Mouse (Mus musculus) embryonic facial prominence, embryonic 10.5 days (tissue): ENCODE results near the gene Umodl1. TPM values are rescaled to one million over a fixed set of nuclear protein-coding genes. Genes with fewer than 3 reads are reported as not detected.

ENCODE experiments used
- DNase-seq: peaks from one replicate; pipeline ENCODE4 v3.0.0-alpha.2; 2017; ENCODE audit warnings: low spot score
- H3K27ac ChIP-seq: fragments of 300-500 bp; sonication (generic); replicated peaks from 2 replicates; pipeline ENCODE4 v1.5.1; 2016; ENCODE audit warnings: mild to moderate bottlenecking
- H3K27me3 ChIP-seq: fragments of 300-500 bp; sonication (generic); replicated peaks from 2 replicates; pipeline ENCODE4 v1.6.1; 2016; ENCODE audit warnings: low read depth, mild to moderate bottlenecking; ENCODE audit not compliant: poor library complexity, severe bottlenecking
- H3K36me3 ChIP-seq: fragments of 300-500 bp; sonication (generic); replicated peaks from 2 replicates; pipeline ENCODE4 v1.6.1; 2016; ENCODE audit warnings: mild to moderate bottlenecking, moderate library complexity
- H3K4me1 ChIP-seq: fragments of 300-500 bp; sonication (generic); 2 replicates; pipeline ENCODE4 v1.6.1; 2016
- H3K4me3 ChIP-seq: fragments of 300-500 bp; sonication (generic); 2 replicates; pipeline ENCODE4 v1.5.1; 2016; ENCODE audit warnings: mild to moderate bottlenecking, moderate library complexity
- H3K9me3 ChIP-seq: fragments of 300-500 bp; sonication (generic); 2 replicates; pipeline ENCODE4 v1.6.1; 2016; ENCODE audit warnings: mild to moderate bottlenecking
- WGBS: fragments of 180-500 bp; shearing (Covaris S2); methylation state at CpG from one replicate; pipeline ENCODE4 v1.1.7; 2016; 5-methylcytosine and 5-hydroxymethylcytosine counted together
- microRNA-seq: library from miRNA; unstranded; fragments of <30 nt; microRNA quantifications from one replicate; pipeline ENCODE4, GENCODE M21; 2017
- polyA plus RNA-seq: library from polyadenylated mRNA; unstranded; fragments of >200 nt; fragmentation: Nextera tagmentation; extraction: Ambion mirVana; gene quantifications from 2 replicates; pipeline ENCODE4 v1.2.1, GENCODE M21; 2016

The Umodl1 gene
- polyA plus RNA-seq, 1 experiment from 2014 or later: 0.19 TPM

DNA sequence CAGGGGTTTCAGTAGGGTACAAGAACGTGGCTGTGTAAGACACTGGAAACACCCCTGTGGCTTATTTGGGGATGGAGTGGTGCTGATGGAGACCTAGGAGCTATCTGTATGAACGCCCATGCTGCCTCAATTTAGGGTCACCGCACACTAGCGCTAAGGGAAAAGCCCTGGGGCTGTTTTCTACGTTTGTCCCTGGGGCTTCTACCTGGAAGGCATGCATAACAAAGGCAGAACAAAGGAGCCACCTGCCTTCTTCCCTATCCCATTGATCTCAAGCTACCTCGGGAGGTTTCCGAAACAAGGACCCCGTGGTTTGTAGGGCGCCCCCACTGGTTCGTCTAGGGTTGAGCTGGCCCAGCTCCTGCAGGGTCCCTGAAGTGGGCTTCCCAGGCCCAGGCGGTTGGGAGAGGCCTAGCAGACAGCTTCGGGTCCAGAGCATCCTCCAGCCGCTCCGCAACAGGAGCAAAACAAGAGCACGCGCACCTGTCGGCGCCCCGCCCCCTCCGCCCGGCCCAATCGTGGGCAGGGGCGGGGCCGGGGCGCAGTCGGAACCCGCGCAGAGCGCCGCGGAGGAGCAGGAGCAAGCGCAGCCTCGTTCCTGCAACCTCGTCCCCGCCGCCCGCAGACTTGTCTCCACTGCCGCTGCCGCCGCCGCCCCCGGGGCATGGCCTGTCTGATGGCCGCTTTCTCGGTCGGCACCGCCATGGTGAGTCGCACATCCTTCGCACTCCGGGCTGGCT, 102.9 kb downstream of the Umodl1 start, which contains the start of gene Abcg1:
TSS of gene Abcg1 (plus strand) at position 525 of the 740 bp plus-strand sequence.
- H3K4me3 ChIP-seq: peak within 1 kb of the TSS; percentile 66
- WGBS: 1% methylated on average over 49 of the region's 49 CpGs
- peaks cover 15% of the 10 kb centered on the region for H3K9me3 ChIP-seq
- no peaks in the 10 kb centered on the region for H3K36me3 ChIP-seq
- peak within 1 kb of the TSS; percentile 72 for H3K27ac ChIP-seq
- peaks cover 64% of the 10 kb centered on the region for H3K27me3 ChIP-seq
- peaks cover 47% of the 10 kb centered on the region for H3K4me1 ChIP-seq
- peak; percentile 82 for DNase-seq

DNA sequence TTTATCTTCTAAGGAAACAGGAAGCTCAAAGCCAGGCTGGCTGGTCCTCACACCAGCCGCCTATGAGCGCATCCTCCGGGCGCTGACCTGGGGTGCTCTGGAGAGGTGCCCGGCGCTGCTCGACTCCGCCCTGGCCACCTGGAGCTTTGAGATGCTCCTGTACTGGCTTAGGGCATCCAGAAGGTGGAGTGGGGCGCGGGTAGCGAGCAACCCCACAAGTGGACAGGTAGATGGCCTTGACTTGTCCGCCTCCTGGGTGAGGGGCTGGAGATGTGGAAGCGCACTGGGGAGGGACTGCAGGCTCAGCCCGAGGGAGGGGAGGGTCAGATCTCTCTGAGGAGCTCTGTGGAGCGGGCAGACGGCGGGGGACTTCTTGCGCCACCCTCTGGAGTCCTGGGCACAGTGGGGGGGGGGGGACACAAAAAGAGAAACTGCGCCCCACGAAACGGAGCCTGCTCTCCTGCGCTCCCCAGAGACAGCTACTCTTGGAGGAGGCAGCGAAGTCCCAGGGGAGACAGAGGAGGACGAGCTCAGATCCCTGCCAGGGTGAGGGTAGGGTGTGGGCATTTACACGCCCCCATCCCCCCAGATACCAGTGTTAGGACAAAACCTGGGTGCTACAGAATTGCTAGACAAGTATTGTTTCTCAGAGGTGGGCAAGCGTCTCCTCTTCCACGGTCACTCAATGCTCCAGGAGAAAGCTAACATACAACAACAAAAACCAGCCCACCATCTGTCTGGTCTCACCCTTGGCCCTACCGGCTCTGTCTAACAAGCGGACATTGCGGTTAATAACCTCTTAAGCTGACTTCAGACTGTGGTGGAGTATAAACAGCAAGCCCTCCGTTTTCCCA, 103.7 kb downstream of the Umodl1 start:
- Histone ChIP-seq H3K4me3 (peak overlapping the region; percentile 66), H3K9me3 (peaks cover 13% of the 10 kb centered on the region), H3K27me3 (peaks cover 64% of the 10 kb centered on the region), H3K27ac (peak overlapping the region; percentile 72), H3K36me3 (no peaks in the 10 kb centered on the region), H3K4me1 (peaks cover 47% of the 10 kb centered on the region)
- DNase-seq: no peak
- WGBS: 2% methylated on average over 31 of the region's 31 CpGs

DNA sequence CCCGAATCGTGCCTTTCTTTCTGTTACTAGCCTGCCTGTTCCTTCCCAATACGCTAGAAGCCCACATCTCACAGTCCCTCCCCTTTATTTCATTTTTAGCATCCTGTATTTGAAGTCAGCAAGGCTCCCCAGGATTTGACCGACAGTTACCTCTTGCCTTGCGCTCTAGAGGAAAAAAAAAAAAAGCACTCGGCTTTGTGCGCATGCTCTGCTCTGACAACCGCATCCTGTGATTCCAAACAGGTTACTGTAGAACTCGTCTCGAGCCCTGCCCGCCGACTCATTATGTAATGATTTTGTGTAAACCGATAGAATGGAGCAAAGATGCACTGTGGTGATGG, 104.3 kb downstream of the Umodl1 start:
- Histone ChIP-seq H3K27ac (peak overlapping the region; percentile 72; the same call in 1 of the 2 replicates), H3K4me3 (peak overlapping the region; percentile 66), H3K9me3 (peaks cover 7% of the 10 kb centered on the region), H3K4me1 (peaks cover 47% of the 10 kb centered on the region), H3K27me3 (peaks cover 64% of the 10 kb centered on the region), H3K36me3 (no peaks in the 10 kb centered on the region)
- peak; percentile 54 for DNase-seq
- WGBS: 1% methylated on average over 13 of the region's 13 CpGs

GRCm38 (mm10) chr17:31060196-31060587, 105.8 kb downstream of the Umodl1 start:
- DNase-seq: no peak
- H3K9me3 ChIP-seq: no peaks in the 10 kb centered on the region
- no peak overlapping the region for H3K4me3 ChIP-seq
- WGBS: 55% methylated on average over 4 of the region's 4 CpGs
- peaks cover 64% of the 10 kb centered on the region for H3K27me3 ChIP-seq
- H3K36me3 ChIP-seq: no peaks in the 10 kb centered on the region
- peak overlapping the region; percentile 24; the same call in 1 of the 2 replicates for H3K27ac ChIP-seq
- H3K4me1 ChIP-seq: peaks cover 47% of the 10 kb centered on the region

Small RNAs within 50 kb of the gene (microRNA-seq; reads per million reads assigned to microRNA genes)
- not detected for gene Gm24026

Other genes starting within 250 kb of the Umodl1 start
- 0.03 and 0.04 TPM in 2 replicates for gene Glp1r, start 52.8 kb upstream of the Umodl1 start, polyA plus RNA-seq
- 8.2 and 10.1 TPM in 2 replicates for gene Abcg1, start 103.0 kb downstream of the Umodl1 start, polyA plus RNA-seq
- gene Tff3, start 175.0 kb downstream of the Umodl1 start, polyA plus RNA-seq: not detected in 2 replicates
- gene Tff2, start 189.6 kb downstream of the Umodl1 start, polyA plus RNA-seq: not detected in 2 replicates
- gene Tff1, start 210.6 kb downstream of the Umodl1 start, polyA plus RNA-seq: not detected in 2 replicates
- 0.05 TPM in 1 of 2 replicates, not detected in the other for gene Tmprss3, start 244.3 kb downstream of the Umodl1 start, polyA plus RNA-seq